Mouse (Mus musculus) central nervous system, embryonic 11.5 days (tissue): ENCODE measurements around the gene Gm20903. TPM values are rescaled to one million over a fixed set of nuclear protein-coding genes. Genes with fewer than 3 reads are reported as not detected.

Experiments used
- polyA plus RNA-seq: library from polyadenylated mRNA; depleted of rRNA; stranded (reverse); fragments of >200 nt; gene quantifications from 2 replicates; pipeline ENCODE4 v1.2.3, GENCODE M21; 2012; rRNA removed

The Gm20903 gene
- polyA plus RNA-seq: not detected in 2 replicates

GRCm38 (mm10) chrY:73669015-73669414, at the start of gene Gm20903:
Gene Gm20903 (plus strand): TSS chrY:73669315.

